Mouse (Mus musculus): ENCODE results near the gene Naa20. TPM values are rescaled to one million over a fixed set of nuclear protein-coding genes. Genes with fewer than 3 reads are reported as not detected.

Naa20 gene
- polyA plus RNA-seq, 1 experiment from 2014 or later: 145 TPM

GRCm38 (mm10) chr2:145920941-145921650, 19.2 kb downstream of the Naa20 start:
- WGBS: 84% methylated on average over 8 of the region's 8 CpGs
- no peak overlapping the region for H3K4me3 ChIP-seq
- no peaks in the 10 kb centered on the region for H3K27me3 ChIP-seq (replicated peaks)
- H3K9ac ChIP-seq: no peak overlapping the region
- no peak for ATAC-seq (ENCODE audit: extremely low read depth, insufficient number of reproducible peaks, low FRiP score, low TSS enrichment)
- H3K4me2 ChIP-seq: no peak overlapping the region
- peaks cover 95% of the 10 kb centered on the region for H3K36me3 ChIP-seq
- 0 out of 2 replicates have a peak, but pooled peaks cover 3% of the 10 kb centered on the region for H3K4me1 ChIP-seq
- H3K27ac ChIP-seq (replicated peaks): no peak overlapping the region
- H3K9me3 ChIP-seq: no peaks in the 10 kb centered on the region

- Histone ChIP-seq H3K9ac (peak within 1 kb of the TSS; percentile 91), H3K27ac (replicated peaks) (0 out of 2 replicates have a peak within 1 kb of the TSS, but pooled peaks have one; percentile 20), H3K4me1 (peaks cover 15% of the 10 kb centered on the region), H3K27me3 (replicated peaks) (0 out of 2 replicates have a peak, but pooled peaks cover 3% of the 10 kb centered on the region), H3K9me3 (no peaks in the 10 kb centered on the region), H3K4me2 (peak within 1 kb of the TSS; percentile 95), H3K4me3 (peak within 1 kb of the TSS; percentile 95), H3K36me3 (peaks cover 31% of the 10 kb centered on the region)
- WGBS: under 1% methylated on average over 61 of the region's 61 CpGs
- peak; percentile 95 for ATAC-seq (ENCODE audit: extremely low read depth, insufficient number of reproducible peaks, low FRiP score, low TSS enrichment)
Observed at GRCm38 (mm10) chr2:145934339-145935231, 32.7 kb downstream of the Naa20 start, which contains the start of the genes Cfap61 and Crnkl1. TSS of gene Cfap61 (plus strand) at chr2:145934784. TSS of gene Crnkl1 (minus strand) at chr2:145935014.

DNA sequence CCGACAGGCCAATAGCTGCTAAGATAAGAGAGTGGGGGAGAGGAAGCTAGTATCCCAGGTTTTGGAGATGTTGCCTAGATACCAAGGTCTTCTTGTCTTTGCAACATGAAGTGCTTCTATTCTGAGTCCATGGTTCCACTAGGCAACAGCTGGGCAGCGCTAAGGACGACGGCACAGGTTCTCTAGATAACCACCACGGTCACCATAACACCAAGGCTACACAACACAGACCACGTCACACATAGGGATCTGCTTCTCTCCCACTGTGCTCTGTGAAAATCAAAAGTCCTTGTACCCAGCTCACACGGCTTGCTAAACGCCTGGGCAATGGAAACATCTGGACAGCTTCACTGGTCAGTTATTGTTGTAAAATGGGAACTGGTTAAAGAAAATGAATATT, 35.1 kb downstream of the Naa20 start:
- ATAC-seq (ENCODE audit: extremely low read depth, insufficient number of reproducible peaks, low FRiP score, low TSS enrichment): no peak
- 0 out of 2 replicates have a peak, but pooled peaks cover 3% of the 10 kb centered on the region for H3K27me3 ChIP-seq (replicated peaks)
- 44% methylated on average over 8 of the region's 8 CpGs for WGBS
- peak overlapping the region; percentile 39 for H3K4me2 ChIP-seq
- H3K9me3 ChIP-seq: no peaks in the 10 kb centered on the region
- no peak overlapping the region for H3K9ac ChIP-seq
- H3K4me3 ChIP-seq: no peak overlapping the region
- peaks cover 9% of the 10 kb centered on the region for H3K36me3 ChIP-seq
- 0 out of 2 replicates have a peak overlapping the region, but pooled peaks have one; percentile 10 for H3K27ac ChIP-seq (replicated peaks)
- peaks cover 15% of the 10 kb centered on the region for H3K4me1 ChIP-seq

- Histone ChIP-seq H3K4me3 (no peak overlapping the region), H3K27ac (replicated peaks) (no peak overlapping the region), H3K9ac (no peak overlapping the region), H3K9me3 (no peaks in the 10 kb centered on the region), H3K36me3 (no peaks in the 10 kb centered on the region), H3K4me1 (0 out of 2 replicates have a peak, but pooled peaks cover 5% of the 10 kb centered on the region), H3K4me2 (no peak overlapping the region), H3K27me3 (replicated peaks) (0 out of 2 replicates have a peak, but pooled peaks cover 3% of the 10 kb centered on the region)
- no peak for ATAC-seq (ENCODE audit: extremely low read depth, insufficient number of reproducible peaks, low FRiP score, low TSS enrichment)
- 50% methylated on average over 3 of the region's 3 CpGs for WGBS
Observed at GRCm38 (mm10) chr2:145941403-145941802, 39.5 kb downstream of the Naa20 start.

- no peak overlapping the region for H3K4me3 ChIP-seq
- no peak for ATAC-seq (ENCODE audit: extremely low read depth, insufficient number of reproducible peaks, low FRiP score, low TSS enrichment)
- no peaks in the 10 kb centered on the region for H3K36me3 ChIP-seq
- no peak overlapping the region for H3K27ac ChIP-seq (replicated peaks)
- H3K9ac ChIP-seq: no peak overlapping the region
- H3K9me3 ChIP-seq: no peaks in the 10 kb centered on the region
- H3K4me1 ChIP-seq: no peaks in the 10 kb centered on the region
- 82% methylated on average over 3 of the region's 3 CpGs for WGBS
- H3K27me3 ChIP-seq (replicated peaks): no peaks in the 10 kb centered on the region
- no peak overlapping the region for H3K4me2 ChIP-seq
Observed at GRCm38 (mm10) chr2:145944286-145944685, 42.4 kb downstream of the Naa20 start.

GRCm38 (mm10) chr2:145948402-145948954, 46.6 kb downstream of the Naa20 start:
- ATAC-seq (ENCODE audit: extremely low read depth, insufficient number of reproducible peaks, low FRiP score, low TSS enrichment): no peak
- Histone ChIP-seq H3K9ac (no peak overlapping the region), H3K36me3 (no peaks in the 10 kb centered on the region), H3K27ac (replicated peaks) (no peak overlapping the region), H3K4me1 (no peaks in the 10 kb centered on the region), H3K4me3 (no peak overlapping the region), H3K4me2 (no peak overlapping the region), H3K9me3 (no peaks in the 10 kb centered on the region), H3K27me3 (replicated peaks) (no peaks in the 10 kb centered on the region)
- 72% methylated on average over 7 of the region's 7 CpGs for WGBS

DNA sequence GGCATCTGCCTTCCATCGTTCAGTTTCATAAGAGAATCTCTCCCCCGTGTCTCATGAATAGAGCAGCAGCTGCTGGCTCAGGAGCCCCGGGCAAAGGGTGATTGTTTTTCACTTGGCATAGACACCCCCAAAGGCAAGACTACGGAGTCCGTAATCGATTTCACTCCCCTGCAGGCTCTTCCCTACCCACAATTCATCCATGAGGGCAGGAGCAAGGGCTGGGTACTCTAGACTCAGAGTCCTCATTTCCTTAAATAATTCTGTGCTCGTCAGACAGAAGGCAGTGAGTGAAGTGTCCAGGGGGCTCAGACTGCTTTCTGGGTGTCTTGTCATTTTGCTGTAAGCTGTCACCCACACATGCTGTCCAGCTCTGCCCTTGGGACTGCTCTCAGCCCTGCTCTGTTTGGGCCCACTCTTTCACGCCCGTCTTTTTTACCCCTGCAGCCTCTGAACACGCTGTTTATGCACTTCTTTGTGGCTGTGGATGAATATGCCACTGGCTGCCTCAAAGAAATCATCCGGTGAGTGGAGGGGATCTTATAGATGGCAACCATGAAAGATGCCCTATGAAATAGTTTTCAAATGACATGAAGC, 47.7 kb downstream of the Naa20 start:
- 58% methylated on average over 11 of the region's 11 CpGs for whole genome bisulfite sequencing
- Histone ChIP-seq H3K27me3 (replicated peaks) (no peaks in the 10 kb centered on the region), H3K36me3 (no peaks in the 10 kb centered on the region), H3K9me3 (no peaks in the 10 kb centered on the region), H3K4me3 (no peak overlapping the region), H3K9ac (no peak overlapping the region), H3K4me1 (no peaks in the 10 kb centered on the region), H3K4me2 (no peak overlapping the region), H3K27ac (replicated peaks) (no peak overlapping the region)
- ATAC-seq (ENCODE audit: extremely low read depth, insufficient number of reproducible peaks, low FRiP score, low TSS enrichment): no peak

- Histone ChIP-seq H3K27me3 (replicated peaks) (no peaks in the 10 kb centered on the region), H3K36me3 (no peaks in the 10 kb centered on the region), H3K4me3 (no peak overlapping the region), H3K4me2 (no peak overlapping the region), H3K9ac (no peak overlapping the region), H3K4me1 (no peaks in the 10 kb centered on the region), H3K9me3 (no peaks in the 10 kb centered on the region), H3K27ac (replicated peaks) (no peak overlapping the region)
- no peak for ATAC-seq (ENCODE audit: extremely low read depth, insufficient number of reproducible peaks, low FRiP score, low TSS enrichment)
- WGBS: 52% methylated on average over 10 of the region's 10 CpGs
Observed at GRCm38 (mm10) chr2:145950239-145950638, 48.3 kb downstream of the Naa20 start.

GRCm38 (mm10) chr2:145952726-145953125, 50.8 kb downstream of the Naa20 start:
- H3K27ac ChIP-seq (replicated peaks): no peak overlapping the region
- no peak overlapping the region for H3K4me3 ChIP-seq
- H3K36me3 ChIP-seq: no peaks in the 10 kb centered on the region
- no peak overlapping the region for H3K9ac ChIP-seq
- no peaks in the 10 kb centered on the region for H3K9me3 ChIP-seq
- no peak for ATAC-seq (ENCODE audit: extremely low read depth, insufficient number of reproducible peaks, low FRiP score, low TSS enrichment)
- H3K4me2 ChIP-seq: no peak overlapping the region
- 77% methylated on average over 5 of the region's 5 CpGs for WGBS
- H3K4me1 ChIP-seq: 0 out of 2 replicates have a peak, but pooled peaks cover under 1% of the 10 kb centered on the region
- H3K27me3 ChIP-seq (replicated peaks): no peaks in the 10 kb centered on the region

DNA sequence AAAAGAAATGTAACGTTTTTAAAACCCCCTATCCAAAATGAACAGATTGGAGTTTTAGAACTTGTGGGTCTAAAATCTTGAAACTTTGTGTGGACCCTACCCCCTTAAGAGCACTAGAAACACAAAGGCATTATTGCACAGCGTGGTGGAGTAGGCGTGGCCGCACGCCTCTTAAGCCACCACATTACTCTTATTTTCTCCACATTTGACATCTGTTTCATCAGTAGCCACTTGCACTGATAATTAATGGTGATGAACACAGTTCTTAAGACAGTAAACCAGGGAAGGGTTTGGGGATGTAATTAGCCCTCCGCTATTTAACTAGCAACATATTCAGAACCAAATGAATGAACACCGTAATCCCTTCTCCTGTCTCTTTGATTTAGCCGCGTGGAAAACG, 53.9 kb downstream of the Naa20 start:
- Histone ChIP-seq H3K27ac (replicated peaks) (no peak overlapping the region), H3K4me1 (0 out of 2 replicates have a peak, but pooled peaks cover 3% of the 10 kb centered on the region), H3K36me3 (no peaks in the 10 kb centered on the region), H3K9ac (no peak overlapping the region), H3K27me3 (replicated peaks) (0 out of 2 replicates have a peak, but pooled peaks cover 4% of the 10 kb centered on the region), H3K9me3 (no peaks in the 10 kb centered on the region), H3K4me2 (no peak overlapping the region), H3K4me3 (no peak overlapping the region)
- no peak for ATAC-seq (ENCODE audit: extremely low read depth, insufficient number of reproducible peaks, low FRiP score, low TSS enrichment)
- 76% methylated on average over 10 of the region's 10 CpGs for WGBS

- H3K9ac ChIP-seq: no peak overlapping the region
- no peak overlapping the region for H3K27ac ChIP-seq (replicated peaks)
- no peak overlapping the region for H3K4me2 ChIP-seq
- ATAC-seq (ENCODE audit: extremely low read depth, insufficient number of reproducible peaks, low FRiP score, low TSS enrichment): no peak
- 79% methylated on average over 5 of the region's 5 CpGs for WGBS
- 0 out of 2 replicates have a peak, but pooled peaks cover 4% of the 10 kb centered on the region for H3K27me3 ChIP-seq (replicated peaks)
- H3K9me3 ChIP-seq: no peaks in the 10 kb centered on the region
- H3K36me3 ChIP-seq: no peaks in the 10 kb centered on the region
- H3K4me1 ChIP-seq: 0 out of 2 replicates have a peak, but pooled peaks cover 3% of the 10 kb centered on the region
- no peak overlapping the region for H3K4me3 ChIP-seq
Observed at GRCm38 (mm10) chr2:145956318-145956717, 54.4 kb downstream of the Naa20 start.

All from heart, embryonic 13.5 days (tissue).